Mouse (Mus musculus): ENCODE measurements around the gene Gabarapl1.

- no peak for TF ChIP-seq CTCF (IDR thresholded peaks at IDR 0.05; ENCODE audit: low read depth)
- TF ChIP-seq EP300 (IDR thresholded peaks at IDR 0.05; ENCODE audit: low read depth) = no peak
Observed at GRCm38 (mm10) chr6:129494924-129495323, 38.0 kb upstream of the Gabarapl1 start.

Data from liver, embryonic 14.5 days (tissue).